Mouse (Mus musculus): ENCODE results near the gene Cfap99. TPM values are rescaled to one million over a fixed set of nuclear protein-coding genes. Genes with fewer than 3 reads are reported as not detected.
A peak's percentile ranks its signal among the peaks of the same experiment; 100 is the strongest.

The Cfap99 gene
- polyA plus RNA-seq, 1 experiment from 2014 or later: 0.43 TPM

DNA sequence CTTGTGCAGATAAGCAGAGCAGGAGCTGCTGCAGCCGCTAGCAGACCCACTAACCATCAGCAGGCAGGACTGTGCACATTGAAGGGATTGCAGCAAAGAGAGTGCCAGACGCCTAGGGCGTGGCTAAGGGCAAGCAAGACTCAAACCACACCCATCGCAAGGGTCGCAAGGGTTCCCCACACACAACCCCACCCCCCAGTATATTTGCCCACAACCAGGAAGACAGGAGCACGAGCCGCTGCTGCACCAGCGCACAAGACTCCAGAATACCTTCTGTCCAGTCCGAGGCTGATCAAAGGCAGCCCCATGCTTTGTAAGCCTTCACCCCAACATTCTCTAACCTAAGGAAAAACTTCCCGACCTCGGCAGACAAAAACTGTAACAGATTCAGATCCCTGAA lies 1.9 kb upstream of the Cfap99 start:
- Histone ChIP-seq H3K36me3 (ENCODE audit: control insufficient read depth, insufficient read depth, low read length) (no peaks in the 10 kb centered on the region), H3K4me1 (replicated peaks; ENCODE audit: control insufficient read depth, insufficient read depth, low read length) (peaks cover 19% of the 10 kb centered on the region), H3K9ac (ENCODE audit: low read length) (no peak overlapping the region), H3K4me3 (ENCODE audit: low read length) (no peak overlapping the region), H3K4me2 (ENCODE audit: low read depth, low read length) (peak overlapping the region; percentile 52), H3K27me3 (ENCODE audit: control insufficient read depth, insufficient read depth, low read depth, low read length) (peaks cover 49% of the 10 kb centered on the region), H3K9me3 (ENCODE audit: control insufficient read depth, low read length) (no peaks in the 10 kb centered on the region), H3K27ac (ENCODE audit: low read length) (no peak overlapping the region)
- no peak for ATAC-seq (ENCODE audit: low read depth)
- under 1% methylated on average over 11 of the region's 11 CpGs for WGBS

DNA sequence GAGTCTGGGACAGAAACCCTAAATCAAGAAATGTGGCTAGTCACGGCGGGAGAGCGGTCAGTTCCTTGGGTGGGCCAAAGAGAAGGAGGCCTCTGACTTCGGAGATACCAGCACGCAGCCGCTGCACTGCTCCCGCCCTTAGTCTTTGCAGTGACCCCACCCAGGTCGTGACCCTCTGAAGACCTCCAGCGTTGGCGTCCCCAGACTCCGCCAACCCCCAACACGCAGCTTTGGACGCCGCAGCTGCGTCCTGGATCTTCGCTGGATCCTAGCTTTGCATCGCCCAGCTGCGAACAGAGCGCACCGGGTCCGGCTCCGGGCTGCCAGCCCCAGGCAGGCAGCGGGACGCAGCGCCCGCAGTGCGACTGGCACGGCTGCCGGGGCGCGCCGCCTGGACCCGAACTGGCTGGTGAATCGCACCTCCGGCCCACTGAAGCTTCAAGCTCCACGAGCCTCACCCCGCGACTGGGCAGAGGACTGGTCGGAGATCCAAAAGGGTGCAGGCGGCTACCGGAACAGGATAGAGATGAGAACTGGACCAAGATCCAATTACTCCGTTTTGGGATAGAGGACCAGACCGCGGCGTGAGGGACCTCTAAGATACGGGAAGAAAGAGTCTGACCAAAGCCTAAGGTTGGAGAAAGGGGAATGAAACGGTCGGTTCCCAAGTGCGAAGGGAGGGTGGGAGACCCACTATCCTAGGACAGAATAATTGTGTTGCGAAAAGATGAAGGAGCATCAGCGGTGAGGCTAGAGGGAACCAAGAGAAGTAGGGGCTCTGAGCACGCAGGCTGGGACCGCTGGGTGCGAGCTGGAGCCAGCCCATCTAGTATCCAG lies 1.2 kb upstream of the Cfap99 start:
- under 1% methylated on average over 54 of the region's 54 CpGs for WGBS
- H3K27me3 ChIP-seq (ENCODE audit: control insufficient read depth, insufficient read depth, low read depth, low read length): peaks cover 49% of the 10 kb centered on the region

DNA sequence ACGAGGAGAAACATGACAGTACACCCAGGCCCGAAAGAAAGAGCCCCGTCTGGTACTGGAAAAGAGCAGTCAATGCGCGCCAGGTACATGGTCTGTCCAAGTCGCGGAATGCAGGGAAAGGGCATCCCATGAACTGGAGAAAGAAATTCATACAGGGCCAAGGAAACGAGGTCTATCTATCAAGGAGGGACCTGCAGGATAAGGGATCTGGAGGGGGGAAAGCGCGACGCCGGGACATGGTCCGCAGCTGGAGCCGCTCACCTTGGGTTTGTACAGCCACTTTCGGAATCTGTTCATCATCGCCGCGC lies 608 bp upstream of the Cfap99 start:
- H3K9ac ChIP-seq (ENCODE audit: low read length): peak overlapping the region; percentile 13
- no peak overlapping the region for H3K27ac ChIP-seq (ENCODE audit: low read length)
- H3K27me3 ChIP-seq (ENCODE audit: control insufficient read depth, insufficient read depth, low read depth, low read length): peaks cover 49% of the 10 kb centered on the region
- H3K4me3 ChIP-seq (ENCODE audit: low read length): peak overlapping the region; percentile 57
- no peaks in the 10 kb centered on the region for H3K36me3 ChIP-seq (ENCODE audit: control insufficient read depth, insufficient read depth, low read length)
- peaks cover 19% of the 10 kb centered on the region for H3K4me1 ChIP-seq (replicated peaks; ENCODE audit: control insufficient read depth, insufficient read depth, low read length)
- no peaks in the 10 kb centered on the region for H3K9me3 ChIP-seq (ENCODE audit: control insufficient read depth, low read length)
- peak overlapping the region; percentile 85 for H3K4me2 ChIP-seq (ENCODE audit: low read depth, low read length)
- under 1% methylated on average over 18 of the region's 18 CpGs for WGBS
- ATAC-seq (ENCODE audit: low read depth): no peak

More for the DNA sequence above, 1.2 kb upstream of the Cfap99 start:
- no peaks in the 10 kb centered on the region for H3K36me3 ChIP-seq (ENCODE audit: control insufficient read depth, insufficient read depth, low read length)
- no peak overlapping the region for H3K9ac ChIP-seq (ENCODE audit: low read length)
- peak overlapping the region; percentile 57 for H3K4me3 ChIP-seq (ENCODE audit: low read length)
- H3K4me2 ChIP-seq (ENCODE audit: low read depth, low read length): peak overlapping the region; percentile 85
- no peak for ATAC-seq (ENCODE audit: low read depth)
- no peaks in the 10 kb centered on the region for H3K9me3 ChIP-seq (ENCODE audit: control insufficient read depth, low read length)
- peaks cover 19% of the 10 kb centered on the region for H3K4me1 ChIP-seq (replicated peaks; ENCODE audit: control insufficient read depth, insufficient read depth, low read length)
- H3K27ac ChIP-seq (ENCODE audit: low read length): no peak overlapping the region

DNA sequence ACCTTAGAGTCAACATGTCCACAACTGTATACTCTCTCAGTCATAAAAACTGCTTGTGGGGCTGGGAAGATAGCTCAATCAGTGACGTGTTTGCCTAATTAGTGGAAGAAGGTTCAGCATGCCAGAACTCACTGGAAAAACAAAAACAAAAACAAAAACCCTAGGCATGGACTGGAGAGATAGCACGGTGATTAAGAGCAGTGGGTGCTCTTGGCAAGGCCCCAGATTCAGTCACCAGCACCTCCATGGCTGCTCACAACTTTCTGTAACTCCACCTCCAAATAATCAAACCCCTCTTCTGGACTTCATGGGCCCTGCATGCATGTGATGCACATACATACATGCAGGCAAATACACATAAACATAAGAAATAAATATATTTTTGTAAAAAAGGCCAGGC lies 886 bp downstream of the Cfap99 start:
- no peak for ATAC-seq (ENCODE audit: low read depth)
- 47% methylated on average over 2 of the region's 2 CpGs for WGBS
- H3K4me2 ChIP-seq (ENCODE audit: low read depth, low read length): no peak overlapping the region

DNA sequence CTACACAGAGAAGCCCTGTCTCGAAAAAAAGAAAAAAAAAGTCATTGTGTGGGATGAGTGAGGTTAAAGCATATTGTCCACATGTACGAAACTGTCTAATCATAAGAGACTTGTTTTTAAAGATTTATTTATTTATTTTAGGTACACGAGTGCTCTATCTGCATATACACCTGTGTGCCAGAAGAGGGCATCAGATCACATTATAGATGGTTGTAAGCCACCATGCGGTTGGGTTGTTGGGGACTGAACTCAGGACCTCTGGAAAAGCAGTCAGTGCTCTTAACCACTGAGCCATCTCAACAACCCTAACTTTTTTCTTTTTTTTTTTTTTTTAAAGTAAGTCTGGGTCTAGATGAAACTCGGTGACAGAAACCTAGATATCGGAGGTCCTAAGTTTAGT lies 5.0 kb downstream of the Cfap99 start:
- H3K9ac ChIP-seq (ENCODE audit: low read length): no peak overlapping the region
- WGBS: 78% methylated on average over 6 of the region's 6 CpGs

More for the DNA sequence above, 886 bp downstream of the Cfap99 start:
- Histone ChIP-seq H3K36me3 (ENCODE audit: control insufficient read depth, insufficient read depth, low read length) (no peaks in the 10 kb centered on the region), H3K4me3 (ENCODE audit: low read length) (no peak overlapping the region), H3K4me1 (replicated peaks; ENCODE audit: control insufficient read depth, insufficient read depth, low read length) (peaks cover 19% of the 10 kb centered on the region), H3K27ac (ENCODE audit: low read length) (no peak overlapping the region), H3K27me3 (ENCODE audit: control insufficient read depth, insufficient read depth, low read depth, low read length) (peaks cover 49% of the 10 kb centered on the region), H3K9me3 (ENCODE audit: control insufficient read depth, low read length) (no peaks in the 10 kb centered on the region), H3K9ac (ENCODE audit: low read length) (no peak overlapping the region)

DNA sequence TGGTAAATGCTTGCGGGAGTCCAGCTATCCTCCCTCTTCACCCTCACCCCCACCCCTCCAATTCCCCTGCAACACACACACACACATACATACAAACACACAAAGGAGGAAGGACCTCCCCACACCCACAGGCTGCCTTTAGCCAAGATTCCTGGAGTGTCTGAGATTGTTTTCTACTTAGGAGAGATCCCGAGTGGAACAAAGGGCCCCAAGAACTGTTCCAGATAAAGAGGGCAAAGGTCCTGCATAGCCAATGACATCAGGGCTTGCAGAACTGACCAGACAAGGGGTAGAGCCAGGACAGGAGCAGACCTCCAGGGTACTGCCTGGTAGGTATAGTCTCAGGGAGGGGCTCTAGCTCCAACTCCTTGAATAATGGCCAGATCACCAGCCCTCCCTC lies 6.3 kb downstream of the Cfap99 start:
- ATAC-seq (ENCODE audit: low read depth): no peak
- no peak overlapping the region for H3K4me3 ChIP-seq (ENCODE audit: low read length)
- 25% methylated on average over 2 of the region's 2 CpGs for WGBS
- no peak overlapping the region for H3K9ac ChIP-seq (ENCODE audit: low read length)
- no peak overlapping the region for H3K4me2 ChIP-seq (ENCODE audit: low read depth, low read length)
- H3K9me3 ChIP-seq (ENCODE audit: control insufficient read depth, low read length): no peaks in the 10 kb centered on the region
- H3K27me3 ChIP-seq (ENCODE audit: control insufficient read depth, insufficient read depth, low read depth, low read length): peaks cover 7% of the 10 kb centered on the region
- H3K27ac ChIP-seq (ENCODE audit: low read length): no peak overlapping the region
- H3K4me1 ChIP-seq (replicated peaks; ENCODE audit: control insufficient read depth, insufficient read depth, low read length): no peaks in the 10 kb centered on the region
- H3K36me3 ChIP-seq (ENCODE audit: control insufficient read depth, insufficient read depth, low read length): no peaks in the 10 kb centered on the region

More for the DNA sequence above, 5.0 kb downstream of the Cfap99 start:
- ATAC-seq (ENCODE audit: low read depth): no peak
- no peak overlapping the region for H3K27ac ChIP-seq (ENCODE audit: low read length)
- H3K9me3 ChIP-seq (ENCODE audit: control insufficient read depth, low read length): no peaks in the 10 kb centered on the region
- no peaks in the 10 kb centered on the region for H3K36me3 ChIP-seq (ENCODE audit: control insufficient read depth, insufficient read depth, low read length)
- no peak overlapping the region for H3K4me2 ChIP-seq (ENCODE audit: low read depth, low read length)
- H3K4me1 ChIP-seq (replicated peaks; ENCODE audit: control insufficient read depth, insufficient read depth, low read length): peaks cover 3% of the 10 kb centered on the region; the same call in 1 of the 2 replicates
- H3K27me3 ChIP-seq (ENCODE audit: control insufficient read depth, insufficient read depth, low read depth, low read length): peaks cover 19% of the 10 kb centered on the region
- H3K4me3 ChIP-seq (ENCODE audit: low read length): no peak overlapping the region

DNA sequence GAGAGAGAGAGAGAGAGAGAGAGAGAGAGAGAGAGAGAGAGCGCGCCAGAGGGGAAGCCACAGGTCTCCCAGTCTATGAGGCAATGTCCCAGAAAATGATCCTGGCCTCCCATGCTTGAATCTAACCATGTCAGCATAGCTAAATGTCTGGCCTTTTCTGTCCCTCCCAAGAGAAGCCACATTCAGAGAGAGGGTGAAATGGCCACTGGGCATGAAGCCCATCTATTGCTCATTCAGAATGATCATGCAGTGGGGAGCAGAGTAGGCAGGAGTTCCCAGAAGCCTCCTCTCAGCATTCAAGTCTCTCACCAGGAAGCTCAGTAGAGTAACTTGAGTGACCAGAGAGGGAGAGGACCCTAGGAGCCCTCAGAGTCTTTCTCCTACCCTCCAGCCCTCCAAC lies 6.7 kb downstream of the Cfap99 start:
- no peak for ATAC-seq (ENCODE audit: low read depth)
- no peak overlapping the region for H3K4me2 ChIP-seq (ENCODE audit: low read depth, low read length)
- H3K9ac ChIP-seq (ENCODE audit: low read length): no peak overlapping the region
- H3K36me3 ChIP-seq (ENCODE audit: control insufficient read depth, insufficient read depth, low read length): no peaks in the 10 kb centered on the region
- no peaks in the 10 kb centered on the region for H3K4me1 ChIP-seq (replicated peaks; ENCODE audit: control insufficient read depth, insufficient read depth, low read length)
- H3K4me3 ChIP-seq (ENCODE audit: low read length): no peak overlapping the region
- H3K27ac ChIP-seq (ENCODE audit: low read length): no peak overlapping the region
- WGBS: 95% methylated on average over 2 of the region's 2 CpGs
- H3K27me3 ChIP-seq (ENCODE audit: control insufficient read depth, insufficient read depth, low read depth, low read length): peaks cover 2% of the 10 kb centered on the region; the same call in 1 of the 2 replicates
- H3K9me3 ChIP-seq (ENCODE audit: control insufficient read depth, low read length): no peaks in the 10 kb centered on the region

DNA sequence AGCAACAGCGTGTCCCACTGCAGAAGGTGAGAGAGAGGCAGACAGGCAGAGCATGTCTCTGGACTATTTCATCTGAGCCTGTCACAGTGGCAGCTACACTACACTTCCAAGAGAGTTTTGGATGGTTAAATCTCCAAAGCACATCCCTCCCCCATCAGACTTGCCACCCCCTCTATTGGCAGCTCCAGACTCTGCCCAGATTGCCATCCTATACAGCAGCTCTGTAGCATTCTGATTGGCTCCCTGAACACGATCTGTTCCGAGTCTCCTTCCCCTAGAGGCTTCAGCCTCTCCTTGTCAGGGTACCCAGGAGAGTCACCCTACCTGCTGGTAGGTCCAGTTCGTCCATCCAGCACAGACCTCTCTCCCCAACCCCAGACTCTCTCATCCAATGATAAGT lies 9.7 kb downstream of the Cfap99 start:
- ATAC-seq (ENCODE audit: low read depth): no peak

DNA sequence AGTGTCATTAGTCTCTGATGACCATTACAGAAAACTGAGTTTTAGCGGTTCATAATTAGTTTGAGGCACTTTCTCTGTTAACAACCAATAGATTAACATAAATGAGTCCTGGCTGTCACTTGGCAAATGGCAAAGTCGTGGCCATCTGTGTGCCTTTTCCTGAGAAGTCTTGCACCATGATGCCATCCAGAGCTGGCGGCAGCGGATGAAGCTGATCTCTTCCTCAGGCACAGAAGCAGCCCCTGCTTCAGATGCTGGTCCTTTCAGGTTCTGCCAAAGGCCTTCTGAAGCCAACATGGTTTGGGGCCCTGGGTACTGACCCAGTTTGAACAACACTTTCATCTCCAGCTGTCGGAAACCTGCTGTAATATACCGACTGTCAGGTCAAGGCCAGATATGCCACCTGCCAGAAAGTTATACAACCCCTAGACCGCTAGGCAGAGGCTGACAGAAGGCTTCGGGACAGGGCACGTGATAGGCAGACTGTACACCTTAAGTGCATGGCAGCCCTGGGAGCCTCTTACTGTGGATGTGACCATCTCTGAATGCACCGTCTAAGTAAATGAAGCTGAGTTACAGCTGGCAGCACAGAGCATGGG lies 10.6 kb downstream of the Cfap99 start:
- no peak for ATAC-seq (ENCODE audit: low read depth)
- no peak overlapping the region for H3K4me2 ChIP-seq (ENCODE audit: low read depth, low read length)
- H3K36me3 ChIP-seq (ENCODE audit: control insufficient read depth, insufficient read depth, low read length): no peaks in the 10 kb centered on the region
- no peaks in the 10 kb centered on the region for H3K27me3 ChIP-seq (ENCODE audit: control insufficient read depth, insufficient read depth, low read depth, low read length)
- H3K9me3 ChIP-seq (ENCODE audit: control insufficient read depth, low read length): no peaks in the 10 kb centered on the region
- H3K4me1 ChIP-seq (replicated peaks; ENCODE audit: control insufficient read depth, insufficient read depth, low read length): no peaks in the 10 kb centered on the region
- no peak overlapping the region for H3K9ac ChIP-seq (ENCODE audit: low read length)
- H3K4me3 ChIP-seq (ENCODE audit: low read length): no peak overlapping the region
- H3K27ac ChIP-seq (ENCODE audit: low read length): no peak overlapping the region
- 74% methylated on average over 10 of the region's 10 CpGs for WGBS

More for the DNA sequence above, 9.7 kb downstream of the Cfap99 start:
- Histone ChIP-seq H3K4me1 (replicated peaks; ENCODE audit: control insufficient read depth, insufficient read depth, low read length) (no peaks in the 10 kb centered on the region), H3K4me2 (ENCODE audit: low read depth, low read length) (no peak overlapping the region), H3K27ac (ENCODE audit: low read length) (no peak overlapping the region), H3K36me3 (ENCODE audit: control insufficient read depth, insufficient read depth, low read length) (no peaks in the 10 kb centered on the region), H3K9me3 (ENCODE audit: control insufficient read depth, low read length) (no peaks in the 10 kb centered on the region), H3K4me3 (ENCODE audit: low read length) (no peak overlapping the region), H3K9ac (ENCODE audit: low read length) (no peak overlapping the region), H3K27me3 (ENCODE audit: control insufficient read depth, insufficient read depth, low read depth, low read length) (no peaks in the 10 kb centered on the region)
- 54% methylated on average over 4 of the region's 4 CpGs for WGBS

All from lung, embryonic 16.5 days (tissue).